Mouse (Mus musculus) layer of hippocampus, postnatal 10 days (tissue): ENCODE measurements at regions not wholly inside any gene's neighbourhood (a gene's known extent, or its start where the extent isn't known, plus 50 kb on each side); places are given as distances from the start of the nearest gene placed in this dataset.
A peak's percentile ranks its signal among the peaks of the same experiment; 100 is the strongest.

Experiments
- DNase-seq, 2 experiments: peaks; one replicate each; pipeline ENCODE4 v3.0.0; 2021; ENCODE audit warnings: low spot score in 2 of 2

DNA sequence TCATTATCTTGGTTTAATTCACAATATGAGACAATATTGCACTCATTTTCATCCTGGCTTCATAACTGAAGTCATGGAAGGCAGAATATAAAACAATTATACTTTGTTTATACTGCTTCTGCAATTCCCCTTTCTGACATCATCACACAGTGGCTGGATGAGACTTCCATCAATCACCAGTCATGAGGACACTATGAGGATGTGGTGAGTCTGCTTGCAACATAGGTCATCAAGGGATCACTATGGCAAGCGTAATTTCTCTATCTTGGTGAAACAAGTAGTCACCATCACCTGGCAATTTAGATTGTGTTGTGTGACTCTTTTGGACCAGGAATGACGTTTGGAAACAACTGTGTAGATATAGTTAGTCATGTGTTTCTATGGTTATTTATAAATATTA, 134.6 kb downstream of the Hao1 start:
- DNase-seq, result no peak

DNA sequence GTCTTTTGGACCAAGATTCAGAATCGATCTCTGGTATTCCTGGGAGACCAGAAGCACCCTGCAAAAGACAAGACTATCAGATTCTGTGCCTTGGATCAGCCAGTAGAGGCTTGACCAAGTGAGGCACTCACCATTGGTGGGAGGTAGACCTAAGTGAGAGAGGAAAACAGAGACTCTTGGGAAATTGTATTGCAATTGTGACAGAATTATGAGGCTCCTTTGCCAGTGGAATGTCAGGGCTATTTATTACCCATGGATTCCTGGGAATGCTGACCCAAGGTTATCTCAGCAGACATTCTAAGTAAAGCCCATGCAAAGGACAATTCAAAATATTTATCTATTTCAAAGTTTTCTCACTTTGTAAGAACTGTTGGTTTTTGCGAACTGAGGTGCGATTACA, 154.6 kb downstream of the Hao1 start:
- DNase-seq, result no peak

DNA sequence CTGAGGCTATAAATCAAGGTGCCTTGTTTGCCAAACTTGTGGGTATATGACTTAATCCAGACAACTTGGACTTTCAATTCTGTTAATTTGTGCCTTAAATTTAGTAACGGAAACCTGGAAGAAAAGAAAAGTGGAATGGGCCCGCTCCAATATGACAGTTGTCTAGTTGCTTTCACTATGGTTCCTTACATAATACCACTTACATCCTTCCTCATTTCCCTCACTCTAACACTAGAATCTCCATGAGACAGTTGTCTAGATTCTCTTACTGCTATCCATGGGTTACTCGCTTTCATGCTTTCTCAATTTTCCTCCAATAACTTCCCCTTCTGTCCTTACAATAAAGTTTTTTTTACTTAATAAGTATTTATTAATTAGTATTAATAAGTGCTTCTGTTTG, 160.7 kb downstream of the Hao1 start:
- DNase-seq, result no peak

DNA sequence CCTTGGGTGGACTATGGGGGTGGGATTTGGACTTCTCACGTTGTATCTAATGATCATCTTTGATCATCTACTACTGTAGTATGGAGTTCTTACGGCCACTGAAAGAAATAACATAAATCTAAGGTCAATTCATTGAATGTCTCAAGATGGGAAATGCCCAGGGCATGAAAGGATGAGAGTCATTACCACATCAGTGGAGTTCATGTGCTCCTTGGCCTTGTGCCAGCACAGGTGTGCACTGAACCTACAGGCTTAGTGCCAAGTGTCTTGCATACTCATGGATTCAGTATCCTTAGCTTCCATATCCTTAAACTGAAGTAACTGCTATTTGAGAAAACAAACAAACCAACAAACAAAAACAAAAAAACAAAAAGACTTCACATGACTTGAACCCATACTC, 179.1 kb downstream of the Hao1 start:
- no peak for DNase-seq

DNA sequence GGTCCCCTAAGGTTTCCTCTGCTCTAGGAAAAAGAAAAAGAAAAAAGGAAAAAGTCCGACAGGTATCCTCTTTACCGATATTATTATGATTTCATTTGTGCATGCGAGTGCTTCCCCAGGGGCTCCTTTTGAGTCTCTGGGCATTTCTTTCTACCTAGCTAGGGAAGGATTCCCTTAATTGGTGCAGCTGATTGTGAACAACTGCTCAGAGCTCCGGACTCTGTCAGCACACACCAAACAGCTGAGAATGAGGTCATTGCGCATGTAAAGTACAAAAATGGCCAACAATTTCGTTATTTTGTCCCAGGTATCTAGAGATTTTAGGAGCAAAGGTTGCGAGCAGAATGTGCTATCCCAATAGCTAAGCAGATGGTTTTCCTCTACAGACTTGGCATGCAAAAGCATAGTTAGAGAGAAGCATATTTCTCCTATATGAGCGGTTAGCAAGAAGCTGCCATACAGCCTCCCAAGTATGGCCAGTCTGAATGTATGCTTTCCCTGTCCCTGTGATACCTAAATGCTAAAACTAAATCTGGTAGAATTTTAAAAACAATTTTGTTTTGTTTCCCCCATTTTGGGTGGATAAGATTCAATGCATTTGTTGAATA, 203.2 kb downstream of the Hao1 start:
- peak; percentile 4 to 9 for DNase-seq

DNA sequence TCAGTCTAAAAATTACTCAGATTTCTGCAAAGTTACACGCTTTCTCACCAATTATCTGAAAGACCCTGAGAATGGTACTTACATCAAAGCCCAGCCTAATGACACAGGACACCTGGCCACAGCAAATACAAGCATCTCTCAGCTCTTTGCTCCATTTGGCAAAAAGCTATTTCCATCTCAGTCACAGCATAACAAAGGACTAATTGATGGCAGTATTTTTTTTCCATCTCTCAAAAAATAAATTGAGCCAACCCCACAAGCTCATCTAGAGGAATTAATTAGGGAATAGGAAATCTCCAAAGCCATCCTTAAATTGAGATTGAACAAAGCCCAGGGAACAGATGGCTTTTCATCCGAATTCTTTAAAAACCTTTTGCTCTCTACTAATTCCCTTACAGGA, 203.7 kb downstream of the Hao1 start:
- no peak for DNase-seq

DNA sequence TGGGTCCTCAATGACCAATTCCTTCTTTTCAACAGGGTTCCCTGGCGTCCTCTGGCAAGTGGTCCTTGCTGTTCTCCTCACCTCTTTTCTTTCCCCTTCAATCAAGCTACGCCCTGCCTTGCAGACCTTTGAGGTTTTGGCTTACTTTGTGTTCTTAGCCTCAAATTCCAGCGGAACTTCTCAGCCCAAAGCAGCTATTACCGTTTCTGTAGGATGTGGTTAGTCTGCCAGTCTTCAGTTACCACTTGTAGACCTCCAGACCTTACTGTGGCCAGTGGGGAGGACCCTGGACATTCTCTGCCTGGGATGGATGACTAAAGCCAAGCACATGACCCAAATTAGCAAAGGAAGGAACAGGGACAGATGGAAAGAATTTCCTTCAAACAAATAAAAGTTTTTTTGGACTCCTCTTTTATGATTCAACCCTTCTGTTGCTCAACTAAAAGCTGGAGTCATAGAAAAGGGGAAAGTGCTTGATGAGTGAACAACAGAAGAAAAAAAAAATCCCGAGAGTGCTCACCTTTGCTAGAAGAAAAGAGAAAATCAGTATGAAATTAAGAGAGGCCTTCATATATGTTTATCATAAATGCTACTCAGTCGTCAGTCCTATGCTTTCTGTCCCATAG, 211.5 kb downstream of the Hao1 start:
- DNase-seq, result no peak

DNA sequence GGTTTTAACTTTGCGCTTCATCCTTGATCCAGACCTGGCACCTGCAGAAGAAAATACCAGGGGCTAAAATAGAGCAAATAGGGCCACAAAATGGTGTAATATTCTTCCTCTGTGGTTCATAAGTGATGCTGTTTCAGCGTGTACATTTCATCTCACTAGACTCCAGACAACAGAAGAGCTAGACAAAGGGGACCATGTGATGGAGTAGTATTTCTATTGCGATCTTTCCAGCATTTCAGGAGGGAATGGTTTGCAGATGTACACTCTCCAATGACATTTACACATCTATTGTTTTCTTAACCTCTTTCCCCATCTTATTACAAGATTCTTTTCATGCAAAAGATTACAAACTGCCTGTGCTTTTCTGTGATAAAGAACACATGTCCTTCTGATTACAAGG, 246.1 kb downstream of the Hao1 start:
- DNase-seq, result no peak

DNA sequence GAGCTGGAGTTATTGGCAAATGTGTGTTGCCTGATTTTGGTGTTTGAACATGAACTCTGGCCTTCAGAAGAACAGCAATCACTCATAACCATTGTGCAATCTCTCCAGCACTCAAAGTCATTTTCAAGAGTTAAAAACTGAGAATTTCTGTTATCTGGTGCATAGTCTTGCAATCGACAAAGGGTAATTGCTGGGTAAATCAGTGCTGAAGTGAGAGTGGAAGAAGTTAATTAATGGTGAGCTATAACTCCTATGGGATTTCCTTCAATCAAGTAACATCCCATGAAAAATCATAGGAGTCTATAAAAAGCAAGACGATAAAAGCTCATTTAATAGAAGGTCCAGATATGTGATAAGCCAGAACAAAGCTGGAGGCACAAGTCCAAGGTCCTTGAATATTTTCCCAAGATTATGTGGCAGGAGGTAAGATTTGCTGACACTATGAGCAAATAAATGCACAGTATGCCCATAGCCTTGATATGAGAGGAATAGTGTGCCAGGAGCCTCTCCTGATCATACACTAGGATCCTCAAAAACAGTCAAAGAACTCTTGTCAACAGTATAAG, 264.0 kb downstream of the Hao1 start:
- DNase-seq, result no peak

DNA sequence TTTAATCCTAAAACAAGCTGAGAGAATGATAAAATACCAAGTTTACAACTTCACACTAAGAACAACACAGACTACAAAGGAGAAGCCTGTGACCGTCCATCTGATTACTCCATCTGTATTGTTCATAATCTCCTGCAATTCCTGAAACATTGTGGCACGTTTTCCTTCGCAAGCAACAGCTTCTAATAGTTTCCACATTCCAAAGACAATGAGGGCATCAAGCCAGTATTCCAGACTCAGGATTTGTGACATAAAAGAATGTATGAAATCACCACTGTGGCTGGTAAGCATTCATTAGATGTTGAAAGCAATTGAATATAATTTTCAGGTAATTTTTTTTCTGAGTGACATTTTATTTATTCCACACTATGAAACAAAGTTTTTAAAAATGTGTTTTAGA, 278.3 kb downstream of the Hao1 start:
- DNase-seq, result no peak

DNA sequence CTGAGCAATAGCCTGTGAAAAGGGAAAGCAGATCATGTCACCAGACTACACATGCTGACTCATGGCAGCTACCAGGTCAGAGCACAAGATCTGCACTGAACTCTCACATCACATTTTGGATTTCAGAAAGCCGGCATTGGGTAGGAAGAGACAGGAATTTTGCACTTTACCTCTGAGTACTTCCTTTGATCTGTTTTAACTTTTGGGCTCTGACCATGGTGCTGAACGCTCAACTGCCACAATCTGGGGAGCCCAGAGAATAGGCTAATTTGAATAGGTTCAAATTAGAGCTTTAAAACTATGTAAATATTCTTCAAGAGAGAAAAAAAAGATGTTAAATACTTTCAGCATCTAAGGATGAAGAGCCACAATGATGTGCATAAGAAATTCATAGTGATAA, 285.7 kb downstream of the Hao1 start:
- no peak for DNase-seq
